Mouse (Mus musculus): ENCODE data around the gene Sptbn4. TPM values are rescaled to one million over a fixed set of nuclear protein-coding genes. Genes with fewer than 3 reads are reported as not detected.

Sptbn4 gene
- polyA plus RNA-seq, 1 experiment from 2014 or later: 0.40 TPM

DNA sequence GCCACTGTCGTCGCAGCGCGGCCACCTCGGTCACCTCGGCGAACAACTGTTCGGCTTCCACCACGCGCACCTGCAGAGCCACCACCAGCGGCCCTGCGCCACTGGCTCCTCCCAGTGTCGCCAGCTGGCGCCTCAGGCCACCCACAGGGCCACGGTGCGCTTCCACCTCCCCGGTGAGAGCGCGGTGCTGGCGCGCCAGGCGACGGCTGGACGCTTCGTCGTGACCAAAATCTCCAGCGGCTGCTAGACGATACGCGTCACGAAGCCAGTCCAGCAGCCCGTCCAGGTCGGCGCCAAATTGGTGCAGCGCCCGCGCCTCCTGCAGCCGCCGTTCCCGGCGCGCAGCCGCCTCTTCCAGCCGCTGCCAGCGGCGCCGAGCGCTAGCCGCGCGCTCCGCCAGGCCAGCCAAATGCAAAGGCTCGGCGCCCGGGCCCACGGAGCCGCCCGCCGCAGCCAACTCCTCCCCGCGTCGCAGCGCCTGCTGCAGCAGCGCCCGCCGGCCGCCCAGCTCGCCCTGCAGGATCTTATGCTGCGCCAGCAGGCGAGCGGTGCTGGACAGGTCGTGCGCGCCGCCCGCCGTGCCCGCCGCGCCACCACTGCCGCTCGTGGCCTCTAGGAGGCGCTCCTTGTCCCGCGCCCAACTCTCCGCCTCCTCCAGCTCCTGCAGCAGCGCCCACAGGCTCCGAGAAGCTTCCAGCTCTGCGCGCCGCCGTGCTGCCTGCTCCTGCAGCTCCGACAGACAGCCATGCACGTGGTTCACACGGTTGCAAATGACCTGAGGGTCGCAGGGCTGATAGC is 38.9 kb downstream of the Sptbn4 start:
- Histone ChIP-seq H3K4me1 (ENCODE audit: insufficient read depth, low read length) (peaks cover 11% of the 10 kb centered on the region), H3K27me3 (ENCODE audit: insufficient read depth, low read length) (peaks cover 63% of the 10 kb centered on the region), H3K9ac (replicated peaks; ENCODE audit: low read length) (0 out of 2 replicates have a peak overlapping the region, but pooled peaks have one; percentile 17), H3K4me2 (replicated peaks; ENCODE audit: low read depth, low read length) (peak overlapping the region; percentile 81), H3K4me3 (ENCODE audit: low read length) (peak overlapping the region; percentile 47), H3K27ac (ENCODE audit: low read length) (no peak overlapping the region), H3K36me3 (ENCODE audit: insufficient read depth, low read length) (no peaks in the 10 kb centered on the region), H3K9me3 (ENCODE audit: low read length) (0 out of 2 replicates have a peak, but pooled peaks cover 4% of the 10 kb centered on the region)
- peak; percentile 83 for ATAC-seq (ENCODE audit: low FRiP score, low TSS enrichment)
- WGBS: under 1% methylated on average over 91 of the region's 96 CpGs

DNA sequence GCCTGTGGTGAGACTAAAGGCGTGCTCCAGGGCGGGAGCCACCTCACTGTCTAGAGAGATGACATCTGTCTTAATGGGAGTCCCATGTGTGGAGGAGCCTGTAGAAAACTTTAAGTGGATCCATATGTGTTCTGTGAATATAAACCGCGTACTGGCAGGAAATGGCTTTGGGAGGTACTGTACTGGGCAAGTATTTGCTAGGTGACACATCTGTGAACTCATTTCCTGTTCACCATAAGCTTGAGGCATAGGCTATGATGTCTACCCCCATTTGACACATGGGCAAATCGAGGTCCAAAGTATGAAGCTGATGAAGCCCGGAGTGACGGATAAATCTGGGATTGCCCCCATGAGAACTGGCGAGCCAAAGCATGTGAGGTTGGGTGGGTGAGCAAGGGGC is 39.7 kb downstream of the Sptbn4 start:
- ATAC-seq (ENCODE audit: low FRiP score, low TSS enrichment): no peak
- WGBS: 49% methylated on average over 8 of the region's 8 CpGs
- Histone ChIP-seq H3K9me3 (ENCODE audit: low read length) (peaks cover 9% of the 10 kb centered on the region), H3K9ac (replicated peaks; ENCODE audit: low read length) (no peak overlapping the region), H3K27me3 (ENCODE audit: insufficient read depth, low read length) (peaks cover 70% of the 10 kb centered on the region), H3K4me2 (replicated peaks; ENCODE audit: low read depth, low read length) (0 out of 2 replicates have a peak overlapping the region, but pooled peaks have one; percentile 81), H3K36me3 (ENCODE audit: insufficient read depth, low read length) (no peaks in the 10 kb centered on the region), H3K4me3 (ENCODE audit: low read length) (peak overlapping the region; percentile 47), H3K27ac (ENCODE audit: low read length) (no peak overlapping the region), H3K4me1 (ENCODE audit: insufficient read depth, low read length) (peaks cover 11% of the 10 kb centered on the region)

DNA sequence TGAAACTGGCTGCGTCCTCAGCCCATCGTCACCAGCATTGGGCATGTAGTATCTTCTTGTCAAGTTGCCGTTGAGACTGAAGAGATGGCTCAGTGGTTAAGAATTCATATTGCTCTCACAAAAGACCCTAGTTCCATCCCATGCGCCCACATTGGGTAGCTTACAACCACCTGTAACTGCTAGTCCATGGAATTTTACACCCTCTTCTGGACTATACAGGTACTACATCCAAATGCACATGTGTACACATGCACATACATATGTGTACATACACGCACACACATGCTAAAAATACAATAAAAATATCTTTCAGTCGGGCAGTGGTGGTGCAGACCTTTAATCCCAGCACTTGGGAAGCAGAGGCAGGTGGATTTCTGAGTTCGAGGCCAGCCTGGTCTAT is 41.0 kb downstream of the Sptbn4 start:
- no peak overlapping the region for H3K4me3 ChIP-seq (ENCODE audit: low read length)
- WGBS: 86% methylated on average over 7 of the region's 7 CpGs
- no peak overlapping the region for H3K9ac ChIP-seq (replicated peaks; ENCODE audit: low read length)
- no peaks in the 10 kb centered on the region for H3K36me3 ChIP-seq (ENCODE audit: insufficient read depth, low read length)
- peaks cover 79% of the 10 kb centered on the region for H3K27me3 ChIP-seq (ENCODE audit: insufficient read depth, low read length)
- H3K27ac ChIP-seq (ENCODE audit: low read length): no peak overlapping the region
- H3K4me1 ChIP-seq (ENCODE audit: insufficient read depth, low read length): peaks cover 11% of the 10 kb centered on the region
- H3K9me3 ChIP-seq (ENCODE audit: low read length): peaks cover 9% of the 10 kb centered on the region
- ATAC-seq (ENCODE audit: low FRiP score, low TSS enrichment): no peak
- no peak overlapping the region for H3K4me2 ChIP-seq (replicated peaks; ENCODE audit: low read depth, low read length)

DNA sequence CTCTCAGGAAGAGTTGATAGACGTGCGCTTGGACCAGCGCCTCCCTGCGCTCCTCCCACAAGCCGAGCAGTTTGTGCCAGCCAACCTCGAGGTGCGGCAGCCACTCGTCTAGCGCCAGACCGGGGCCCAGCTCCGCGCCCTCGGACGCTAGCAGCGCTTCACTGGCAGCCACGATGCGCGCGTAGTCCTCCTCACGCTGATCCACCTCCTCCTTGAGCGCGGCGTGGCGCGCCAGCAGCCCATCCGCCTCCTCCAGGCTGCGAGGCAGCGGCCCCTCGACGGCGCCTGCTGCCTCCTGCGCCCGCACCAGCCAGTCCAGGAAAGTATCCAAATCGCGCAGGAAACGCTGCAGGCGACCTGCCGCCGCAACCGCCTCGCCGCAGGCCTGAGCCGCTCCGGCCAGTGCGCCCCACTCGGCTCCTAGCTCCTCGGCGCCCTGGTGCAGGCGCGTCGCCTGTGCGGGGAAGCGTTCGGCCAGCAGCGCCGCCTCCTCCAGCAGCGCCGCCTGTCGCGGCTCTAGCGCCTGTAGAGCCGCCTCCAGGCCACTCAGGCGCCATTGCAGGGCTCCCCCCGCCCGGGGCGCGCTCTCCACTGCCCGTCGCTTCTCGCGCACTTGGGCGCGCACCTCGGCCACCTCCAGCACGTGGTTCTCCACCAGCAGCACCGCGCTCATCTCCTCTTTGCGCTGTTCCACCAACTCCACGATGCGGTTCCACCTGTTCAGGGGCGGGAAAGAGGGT is 43.1 kb downstream of the Sptbn4 start:
- 6% methylated on average over 77 of the region's 81 CpGs for WGBS
- Histone ChIP-seq H3K4me3 (ENCODE audit: low read length) (peak overlapping the region; percentile 22; the same call in 1 of the 2 replicates), H3K9me3 (ENCODE audit: low read length) (peaks cover 9% of the 10 kb centered on the region)

DNA sequence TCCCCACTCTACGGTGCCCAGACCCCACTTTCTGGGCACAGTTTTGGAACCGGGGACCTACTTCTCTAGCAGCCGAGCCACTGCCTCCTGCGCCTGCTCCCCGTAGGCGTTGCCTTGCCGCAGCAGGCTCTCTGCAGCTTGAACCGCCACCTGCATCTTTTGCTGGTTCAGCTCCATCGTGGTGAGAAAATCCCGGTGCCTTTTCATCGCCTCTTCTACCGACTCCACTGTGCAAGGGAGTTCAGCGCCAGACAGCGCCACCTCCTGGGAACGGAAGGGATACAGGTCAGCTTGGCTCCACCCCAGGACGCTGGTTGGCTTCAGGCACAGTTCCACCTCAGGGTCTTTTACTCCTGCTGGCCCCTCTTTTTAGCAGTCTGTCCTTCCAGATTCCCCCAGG is 44.8 kb downstream of the Sptbn4 start:
- 10% methylated on average over 16 of the region's 16 CpGs for WGBS

More for the DNA sequence above, 43.1 kb downstream of the Sptbn4 start:
- H3K4me1 ChIP-seq (ENCODE audit: insufficient read depth, low read length): peaks cover 11% of the 10 kb centered on the region
- peaks cover 81% of the 10 kb centered on the region for H3K27me3 ChIP-seq (ENCODE audit: insufficient read depth, low read length)
- no peaks in the 10 kb centered on the region for H3K36me3 ChIP-seq (ENCODE audit: insufficient read depth, low read length)
- no peak overlapping the region for H3K9ac ChIP-seq (replicated peaks; ENCODE audit: low read length)
- no peak for ATAC-seq (ENCODE audit: low FRiP score, low TSS enrichment)
- H3K27ac ChIP-seq (ENCODE audit: low read length): no peak overlapping the region
- H3K4me2 ChIP-seq (replicated peaks; ENCODE audit: low read depth, low read length): peak overlapping the region; percentile 23

DNA sequence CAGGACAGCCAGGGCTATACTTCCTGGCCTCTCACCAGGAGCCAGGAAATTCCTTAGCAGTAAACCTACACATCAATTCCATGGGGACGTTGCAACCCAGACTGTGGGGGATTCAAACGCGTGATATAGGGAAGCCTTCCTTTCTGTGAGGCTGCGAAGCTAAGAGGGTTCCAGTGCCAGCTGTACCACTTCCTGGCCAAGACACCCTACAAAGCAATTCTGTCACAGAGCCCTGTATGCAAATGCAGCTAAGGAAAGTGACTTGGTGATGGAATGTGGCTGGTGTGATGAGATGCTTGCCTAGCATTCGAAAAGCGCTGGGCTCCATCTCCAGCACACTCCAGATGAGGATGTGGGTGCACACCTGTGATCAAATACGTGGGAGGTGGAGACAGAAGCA is 46.9 kb downstream of the Sptbn4 start:
- Histone ChIP-seq H3K27me3 (ENCODE audit: insufficient read depth, low read length) (peaks cover 73% of the 10 kb centered on the region), H3K4me1 (ENCODE audit: insufficient read depth, low read length) (peaks cover 13% of the 10 kb centered on the region; the same call in 1 of the 2 replicates), H3K9ac (replicated peaks; ENCODE audit: low read length) (no peak overlapping the region), H3K4me2 (replicated peaks; ENCODE audit: low read depth, low read length) (no peak overlapping the region), H3K36me3 (ENCODE audit: insufficient read depth, low read length) (no peaks in the 10 kb centered on the region), H3K27ac (ENCODE audit: low read length) (no peak overlapping the region), H3K9me3 (ENCODE audit: low read length) (peaks cover 6% of the 10 kb centered on the region), H3K4me3 (ENCODE audit: low read length) (no peak overlapping the region)
- WGBS: 67% methylated on average over 7 of the region's 7 CpGs
- no peak for ATAC-seq (ENCODE audit: low FRiP score, low TSS enrichment)

More for the DNA sequence above, 44.8 kb downstream of the Sptbn4 start:
- no peak overlapping the region for H3K4me3 ChIP-seq (ENCODE audit: low read length)
- H3K4me1 ChIP-seq (ENCODE audit: insufficient read depth, low read length): no peaks in the 10 kb centered on the region
- peaks cover 73% of the 10 kb centered on the region for H3K27me3 ChIP-seq (ENCODE audit: insufficient read depth, low read length)
- peaks cover 9% of the 10 kb centered on the region for H3K9me3 ChIP-seq (ENCODE audit: low read length)
- no peak overlapping the region for H3K4me2 ChIP-seq (replicated peaks; ENCODE audit: low read depth, low read length)
- H3K27ac ChIP-seq (ENCODE audit: low read length): no peak overlapping the region
- no peaks in the 10 kb centered on the region for H3K36me3 ChIP-seq (ENCODE audit: insufficient read depth, low read length)
- H3K9ac ChIP-seq (replicated peaks; ENCODE audit: low read length): no peak overlapping the region
- ATAC-seq (ENCODE audit: low FRiP score, low TSS enrichment): no peak

DNA sequence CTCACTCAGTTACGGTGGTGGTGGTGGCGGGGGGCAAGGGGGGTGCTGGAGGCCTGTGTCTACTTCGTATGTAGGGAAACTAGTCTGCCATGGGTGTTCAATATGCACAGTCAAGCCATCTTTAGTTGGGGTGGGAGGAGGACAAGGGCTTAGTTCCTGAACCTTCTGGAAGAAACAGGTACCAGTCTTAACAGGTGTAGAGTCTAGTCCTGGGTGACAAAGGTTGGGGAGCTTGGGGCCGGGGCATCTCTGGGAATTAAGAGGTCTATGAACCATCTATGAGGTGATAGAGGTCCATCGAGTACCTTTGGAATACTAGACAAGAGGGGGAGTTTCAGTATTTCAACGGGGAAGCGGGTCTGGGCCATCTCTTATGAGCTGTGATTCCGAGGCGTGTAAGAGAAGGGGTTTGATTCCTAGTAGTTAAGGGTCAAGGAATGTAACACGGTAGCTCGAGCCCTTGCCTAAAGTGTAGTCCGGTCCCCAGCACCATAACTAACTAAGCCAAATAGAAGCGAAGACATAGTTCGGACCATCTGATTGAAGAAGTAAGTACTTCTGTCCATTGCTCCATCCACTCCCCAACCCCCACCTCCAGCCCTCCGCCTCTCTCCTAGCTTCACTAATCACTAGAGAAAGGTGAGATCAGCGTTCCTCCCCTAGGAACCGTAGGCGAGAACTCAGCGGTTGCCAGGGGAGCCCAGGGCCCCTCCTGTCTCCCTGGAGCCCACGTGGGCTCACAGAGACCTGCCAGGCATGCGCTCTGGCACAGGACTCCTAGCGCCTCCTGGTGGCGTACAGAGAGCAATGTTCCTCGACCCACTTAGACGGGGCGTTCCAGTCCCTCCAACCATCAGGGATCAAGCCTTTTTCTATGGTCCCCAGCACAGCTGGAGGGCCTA is 50.2 kb downstream of the Sptbn4 start:
- H3K4me2 ChIP-seq (replicated peaks; ENCODE audit: low read depth, low read length): no peak overlapping the region
- H3K9me3 ChIP-seq (ENCODE audit: low read length): no peaks in the 10 kb centered on the region
- peak; percentile 50 for ATAC-seq (ENCODE audit: low FRiP score, low TSS enrichment)
- H3K9ac ChIP-seq (replicated peaks; ENCODE audit: low read length): no peak overlapping the region
- H3K36me3 ChIP-seq (ENCODE audit: insufficient read depth, low read length): no peaks in the 10 kb centered on the region
- no peak overlapping the region for H3K27ac ChIP-seq (ENCODE audit: low read length)
- H3K27me3 ChIP-seq (ENCODE audit: insufficient read depth, low read length): peaks cover 68% of the 10 kb centered on the region
- WGBS: 18% methylated on average over 26 of the region's 26 CpGs
- no peak overlapping the region; the same call in 1 of the 2 replicates for H3K4me3 ChIP-seq (ENCODE audit: low read length)
- peaks cover 13% of the 10 kb centered on the region; the same call in 1 of the 2 replicates for H3K4me1 ChIP-seq (ENCODE audit: insufficient read depth, low read length)

DNA sequence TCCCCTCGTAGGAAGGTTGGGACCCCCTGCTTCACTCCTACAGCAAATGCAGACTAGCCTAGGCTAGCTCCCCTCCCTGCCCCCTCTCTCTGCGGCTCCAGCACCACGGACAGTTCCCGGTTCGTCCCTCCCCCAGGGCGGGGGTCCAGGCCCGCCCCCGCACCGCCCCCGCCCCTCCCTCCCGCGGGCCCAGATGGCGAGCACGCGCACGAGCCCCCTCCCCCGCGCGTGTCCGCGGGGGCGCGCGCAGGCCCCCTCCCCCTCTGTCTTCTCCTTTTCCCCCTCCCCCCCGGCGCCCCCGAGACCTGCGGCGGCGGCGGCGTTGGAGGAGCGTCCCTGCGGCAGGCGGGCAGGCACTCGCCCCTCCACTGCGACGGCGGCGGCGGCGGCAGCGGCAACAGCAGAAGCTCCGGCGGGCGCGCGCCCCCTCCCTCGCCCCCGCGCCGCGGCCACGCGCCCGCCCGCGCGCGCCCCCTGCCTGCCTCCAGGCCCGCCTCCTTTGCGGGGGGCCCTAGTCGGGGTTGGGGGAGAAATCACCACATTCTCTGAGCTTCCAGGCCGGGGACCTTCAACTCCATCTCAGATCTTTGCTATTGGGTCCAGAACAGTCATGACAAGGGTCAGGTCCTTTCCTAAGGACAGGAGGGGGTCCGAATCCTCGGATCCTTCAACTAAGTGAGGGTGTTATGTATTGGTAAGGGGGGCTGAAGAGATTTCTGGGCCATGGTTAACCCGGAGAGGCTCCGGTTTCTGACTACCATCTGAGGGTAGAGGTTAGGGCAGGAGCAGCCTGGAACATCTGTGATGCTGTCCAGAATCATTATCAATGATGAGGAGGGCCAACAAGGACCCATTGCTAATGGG is 51.1 kb downstream of the Sptbn4 start:
- peak overlapping the region; percentile 81 for H3K4me2 ChIP-seq (replicated peaks; ENCODE audit: low read depth, low read length)
- peaks cover 71% of the 10 kb centered on the region for H3K27me3 ChIP-seq (ENCODE audit: insufficient read depth, low read length)

More for the DNA sequence above, 51.1 kb downstream of the Sptbn4 start:
- H3K9ac ChIP-seq (replicated peaks; ENCODE audit: low read length): peak overlapping the region; percentile 35; the same call in 1 of the 2 replicates
- no peak overlapping the region for H3K27ac ChIP-seq (ENCODE audit: low read length)
- peak overlapping the region; percentile 54 for H3K4me3 ChIP-seq (ENCODE audit: low read length)
- H3K4me1 ChIP-seq (ENCODE audit: insufficient read depth, low read length): peaks cover 13% of the 10 kb centered on the region; the same call in 1 of the 2 replicates
- no peaks in the 10 kb centered on the region for H3K36me3 ChIP-seq (ENCODE audit: insufficient read depth, low read length)
- H3K9me3 ChIP-seq (ENCODE audit: low read length): no peaks in the 10 kb centered on the region
- WGBS: 2% methylated on average over 28 of the region's 68 CpGs
- peak; percentile 17; the same call in 1 of the 2 replicates for ATAC-seq (ENCODE audit: low FRiP score, low TSS enrichment)
